Mouse (Mus musculus) liver, embryonic 13.5 days (tissue): ENCODE results near the gene Npcd. TPM values are rescaled to one million over a fixed set of nuclear protein-coding genes. Genes with fewer than 3 reads are reported as not detected.

Experiments used
- ATAC-seq: fragments of 200-750 bp; cut with Nextera tagmentation; 2 replicates; pipeline ENCODE4 v1.8.0; 2017; ENCODE audit warnings: low read depth, mild to moderate bottlenecking, moderate number of reproducible peaks, moderate library complexity
- DNase-seq: peaks from one replicate; pipeline ENCODE4 v3.0.0; 2022
- H3K27ac ChIP-seq: fragments of 300-500 bp; sonication (generic); 2 replicates; pipeline ENCODE4 v1.5.1; 2015; ENCODE audit warnings: moderate library complexity, mild to moderate bottlenecking, inconsistent platforms
- H3K27me3 ChIP-seq: fragments of 300-500 bp; sonication (generic); 2 replicates; pipeline ENCODE4 v1.6.1; 2015; ENCODE audit warnings: mild to moderate bottlenecking, inconsistent platforms
- H3K36me3 ChIP-seq: fragments of 300-500 bp; sonication (generic); 2 replicates; pipeline ENCODE4 v1.6.1; 2015; ENCODE audit warnings: mild to moderate bottlenecking, inconsistent platforms
- H3K4me1 ChIP-seq: fragments of 300-500 bp; sonication (generic); replicated peaks from 2 replicates; pipeline ENCODE4 v1.6.1; 2015; ENCODE audit warnings: inconsistent platforms
- H3K4me2 ChIP-seq: fragments of 300-500 bp; sonication (generic); 2 replicates; pipeline ENCODE4 v1.6.1; 2015; ENCODE audit warnings: inconsistent platforms, mild to moderate bottlenecking, moderate library complexity
- H3K4me3 ChIP-seq: fragments of 300-500 bp; sonication (generic); replicated peaks from 2 replicates; pipeline ENCODE4 v1.5.1; 2015; ENCODE audit warnings: mild to moderate bottlenecking, inconsistent platforms
- H3K9ac ChIP-seq: fragments of 300-500 bp; sonication (generic); 2 replicates; pipeline ENCODE4 v1.6.1; 2015; ENCODE audit warnings: mild to moderate bottlenecking, inconsistent platforms
- H3K9me3 ChIP-seq: fragments of 300-500 bp; sonication (generic); replicated peaks from 2 replicates; pipeline ENCODE4 v1.6.1; 2016; ENCODE audit warnings: inconsistent platforms
- WGBS: fragments of 180-500 bp; shearing (Covaris S2); methylation state at CpG from one replicate; pipeline ENCODE4 v1.1.7; 2015; ENCODE audit not compliant: insufficient replicate concordance; 5-methylcytosine and 5-hydroxymethylcytosine counted together
- polyA plus RNA-seq: library from polyadenylated mRNA; unstranded; fragments of >200 nt; fragmentation: Nextera tagmentation; extraction: Ambion mirVana; gene quantifications from 2 replicates; pipeline ENCODE4 v1.2.1, GENCODE M21; 2015

Npcd gene
- polyA plus RNA-seq, 1 experiment from 2014 or later = not detected

DNA sequence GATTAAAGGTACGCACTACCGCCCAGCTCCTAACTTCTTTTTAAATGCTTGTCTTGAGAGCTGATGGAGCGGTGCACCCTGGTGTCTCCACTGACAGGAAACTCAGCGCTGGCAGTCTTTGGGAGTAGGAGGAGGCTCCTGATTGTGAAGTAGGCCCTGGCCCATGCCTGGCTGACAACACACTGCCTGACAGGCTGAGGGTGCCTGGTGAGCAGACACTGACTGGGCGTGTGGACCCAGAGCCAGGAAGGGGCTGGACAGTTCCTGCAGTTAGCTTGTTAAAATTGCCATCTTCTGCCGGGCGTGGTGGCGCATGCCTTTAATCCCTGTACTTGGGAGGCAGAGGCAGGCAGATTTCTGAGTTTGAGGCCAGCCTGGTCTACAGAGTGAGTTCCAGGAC is 83.8 kb downstream of the Npcd start:
- no peak overlapping the region for H3K27ac ChIP-seq
- H3K9me3 ChIP-seq = no peaks in the 10 kb centered on the region
- H3K4me3 ChIP-seq = no peak overlapping the region
- no peak overlapping the region for H3K9ac ChIP-seq
- H3K4me1 ChIP-seq = peaks cover 2% of the 10 kb centered on the region; the same call in 1 of the 2 replicates
- no peaks in the 10 kb centered on the region for H3K27me3 ChIP-seq
- no peak for DNase-seq
- no peak overlapping the region for H3K4me2 ChIP-seq
- 75% methylated on average over 8 of the region's 8 CpGs for WGBS
- no peaks in the 10 kb centered on the region for H3K36me3 ChIP-seq
- no peak for ATAC-seq

DNA sequence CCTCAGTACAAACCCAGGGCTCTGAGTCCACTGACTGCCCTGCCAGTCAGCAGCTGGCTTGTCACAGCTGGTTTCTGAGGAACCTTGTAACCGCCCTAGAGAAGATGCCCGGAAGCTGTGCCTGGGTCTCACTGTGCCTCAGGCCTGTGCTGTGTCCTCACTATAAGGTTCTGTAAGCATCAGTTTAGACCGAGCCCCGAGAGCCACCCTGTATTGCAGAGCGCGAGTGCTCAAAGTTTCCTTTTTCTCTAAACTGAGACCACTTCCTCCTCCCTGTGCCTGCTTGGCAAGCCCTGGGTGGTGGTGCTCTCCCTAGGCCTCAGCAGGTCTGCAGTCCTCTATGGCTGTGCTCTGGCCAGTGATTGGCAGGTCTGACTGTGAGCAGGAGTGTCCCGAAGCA is 84.9 kb downstream of the Npcd start:
- DNase-seq (no peak), ATAC-seq (no peak)
- no peaks in the 10 kb centered on the region for H3K27me3 ChIP-seq
- no peak overlapping the region for H3K4me2 ChIP-seq
- no peaks in the 10 kb centered on the region for H3K36me3 ChIP-seq
- WGBS = 71% methylated on average over 7 of the region's 7 CpGs
- H3K9me3 ChIP-seq = no peaks in the 10 kb centered on the region
- H3K9ac ChIP-seq = no peak overlapping the region
- no peak overlapping the region for H3K4me3 ChIP-seq
- peaks cover 2% of the 10 kb centered on the region; the same call in 1 of the 2 replicates for H3K4me1 ChIP-seq
- H3K27ac ChIP-seq = no peak overlapping the region

DNA sequence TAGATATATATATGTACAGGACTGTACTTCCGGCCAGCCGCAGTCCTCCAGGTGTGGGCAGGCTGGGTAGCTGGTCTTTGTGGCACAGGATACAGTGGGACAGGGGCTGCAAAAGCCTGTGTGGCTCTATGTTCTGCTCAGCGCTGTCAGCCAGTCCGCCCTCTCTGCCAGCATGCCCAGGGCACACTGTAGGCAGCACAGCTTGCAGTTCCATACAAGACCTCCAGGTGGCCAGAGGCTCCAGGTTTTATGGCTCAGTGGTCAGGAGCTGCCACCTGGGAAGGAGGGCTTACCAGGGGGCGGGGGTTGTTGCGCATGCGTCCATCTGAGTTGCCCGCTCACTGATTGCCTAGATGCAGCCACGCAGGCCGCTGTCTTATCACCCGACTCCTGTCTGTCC is 86.0 kb downstream of the Npcd start:
- peak; percentile 34 for DNase-seq
- H3K27me3 ChIP-seq = no peaks in the 10 kb centered on the region
- H3K9me3 ChIP-seq = no peaks in the 10 kb centered on the region
- ATAC-seq = no peak
- no peak overlapping the region for H3K9ac ChIP-seq
- H3K4me3 ChIP-seq = no peak overlapping the region
- H3K4me1 ChIP-seq = peaks cover 8% of the 10 kb centered on the region
- WGBS = 58% methylated on average over 11 of the region's 11 CpGs
- no peaks in the 10 kb centered on the region for H3K36me3 ChIP-seq
- H3K4me2 ChIP-seq = no peak overlapping the region
- no peak overlapping the region for H3K27ac ChIP-seq

DNA sequence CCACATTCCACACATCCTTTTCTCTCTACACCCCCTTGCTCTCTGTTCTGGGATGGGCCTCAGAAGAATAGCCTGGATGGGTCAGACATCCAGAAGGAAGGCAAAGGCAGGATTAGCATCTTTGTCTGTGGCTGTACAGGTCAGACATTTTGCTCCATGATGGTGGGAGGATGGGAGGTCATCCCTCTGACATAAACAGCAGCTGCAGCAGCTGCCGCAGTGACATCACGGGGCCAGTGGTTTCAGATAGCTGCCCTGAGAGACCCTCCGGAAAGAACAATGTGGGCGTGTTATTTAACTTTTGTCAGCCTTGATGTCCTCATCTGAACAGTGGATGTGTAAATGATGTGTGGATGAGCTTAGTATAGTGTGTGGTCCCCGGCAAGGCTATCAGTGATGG is 88.2 kb downstream of the Npcd start:
- H3K9ac ChIP-seq = no peak overlapping the region
- 77% methylated on average over 5 of the region's 5 CpGs for WGBS
- no peaks in the 10 kb centered on the region for H3K36me3 ChIP-seq
- no peak for DNase-seq
- no peaks in the 10 kb centered on the region for H3K9me3 ChIP-seq
- no peak overlapping the region for H3K4me2 ChIP-seq
- H3K4me1 ChIP-seq = peaks cover 23% of the 10 kb centered on the region
- no peak for ATAC-seq
- no peak overlapping the region for H3K27ac ChIP-seq
- no peak overlapping the region for H3K4me3 ChIP-seq
- H3K27me3 ChIP-seq = no peaks in the 10 kb centered on the region

DNA sequence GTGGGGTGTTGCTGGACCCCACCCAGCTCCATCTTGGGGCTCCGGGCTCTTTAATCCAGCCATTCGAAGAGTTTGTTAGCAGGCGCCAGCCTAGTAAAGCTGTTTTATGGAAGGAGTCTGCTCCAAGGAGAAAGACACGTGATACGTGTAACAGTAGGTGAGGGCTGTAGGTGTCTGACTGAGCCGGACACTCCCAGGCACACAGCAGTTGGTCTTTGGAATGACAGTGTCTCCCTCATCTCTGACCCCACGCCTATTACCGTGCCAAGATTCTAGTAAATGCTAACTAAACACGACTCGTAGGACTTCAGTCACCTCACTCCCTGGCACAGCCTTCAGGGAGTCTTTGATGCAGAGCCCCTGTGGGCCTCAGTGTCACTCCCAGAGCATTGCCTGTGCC is 88.7 kb downstream of the Npcd start:
- WGBS = 81% methylated on average over 10 of the region's 10 CpGs
- no peaks in the 10 kb centered on the region for H3K9me3 ChIP-seq
- no peak for DNase-seq

DNA sequence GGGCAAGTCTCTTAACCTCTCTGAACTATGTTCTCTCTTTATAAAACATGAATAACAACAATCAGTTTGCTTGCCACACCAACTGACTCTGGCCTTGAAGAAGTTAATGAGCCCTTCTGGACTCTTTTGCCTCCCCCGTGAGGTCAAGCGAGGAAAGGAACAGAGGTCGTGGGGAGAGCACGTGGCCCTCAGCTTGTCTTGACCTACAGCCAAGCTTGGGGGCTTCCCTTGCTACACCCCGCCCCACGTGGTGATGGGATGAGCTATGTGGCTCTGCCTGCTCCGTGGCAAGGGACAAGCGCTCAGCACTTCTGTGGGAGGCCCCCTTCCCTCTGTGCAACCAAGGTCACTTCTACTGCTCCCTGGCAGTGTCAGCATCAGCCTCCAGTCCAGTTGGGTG is 89.3 kb downstream of the Npcd start:
- Histone ChIP-seq H3K27ac (no peak overlapping the region), H3K9ac (no peak overlapping the region), H3K4me2 (no peak overlapping the region), H3K4me1 (peaks cover 34% of the 10 kb centered on the region), H3K36me3 (no peaks in the 10 kb centered on the region), H3K9me3 (no peaks in the 10 kb centered on the region), H3K4me3 (no peak overlapping the region), H3K27me3 (no peaks in the 10 kb centered on the region)
- ATAC-seq (no peak), DNase-seq (no peak)
- 69% methylated on average over 8 of the region's 8 CpGs for WGBS

More for the DNA sequence above, 88.7 kb downstream of the Npcd start:
- H3K9ac ChIP-seq = no peak overlapping the region
- H3K4me3 ChIP-seq = no peak overlapping the region
- H3K27me3 ChIP-seq = no peaks in the 10 kb centered on the region
- no peak for ATAC-seq
- H3K4me1 ChIP-seq = peaks cover 28% of the 10 kb centered on the region
- H3K4me2 ChIP-seq = no peak overlapping the region
- no peaks in the 10 kb centered on the region for H3K36me3 ChIP-seq
- no peak overlapping the region for H3K27ac ChIP-seq

DNA sequence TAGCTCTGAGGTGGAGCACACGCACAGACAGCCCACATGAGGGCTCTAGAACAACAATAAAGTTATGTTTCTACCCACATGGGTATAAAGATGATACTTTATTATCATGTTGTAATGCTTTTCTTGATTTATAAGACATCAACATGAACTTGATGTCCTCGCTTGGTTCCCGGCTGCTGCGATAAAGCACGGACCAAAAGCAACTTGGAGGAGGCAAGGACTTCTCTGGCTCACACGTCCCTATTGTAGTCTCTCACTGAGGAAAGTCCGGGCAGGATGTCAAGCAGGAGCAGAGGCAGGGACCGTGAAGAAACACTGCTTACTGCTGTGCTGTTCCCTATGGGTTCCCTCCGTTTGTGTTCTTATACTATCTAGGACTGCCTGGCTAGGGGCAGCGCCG is 90.0 kb downstream of the Npcd start:
- no peak overlapping the region for H3K4me2 ChIP-seq
- peaks cover 5% of the 10 kb centered on the region; the same call in 1 of the 2 replicates for H3K36me3 ChIP-seq
- ATAC-seq (no peak), DNase-seq (no peak)
- peaks cover 40% of the 10 kb centered on the region for H3K4me1 ChIP-seq
- no peaks in the 10 kb centered on the region for H3K9me3 ChIP-seq
- 81% methylated on average over 11 of the region's 11 CpGs for WGBS
- H3K27me3 ChIP-seq = no peaks in the 10 kb centered on the region
- no peak overlapping the region for H3K27ac ChIP-seq
- no peak overlapping the region for H3K9ac ChIP-seq
- no peak overlapping the region for H3K4me3 ChIP-seq

DNA sequence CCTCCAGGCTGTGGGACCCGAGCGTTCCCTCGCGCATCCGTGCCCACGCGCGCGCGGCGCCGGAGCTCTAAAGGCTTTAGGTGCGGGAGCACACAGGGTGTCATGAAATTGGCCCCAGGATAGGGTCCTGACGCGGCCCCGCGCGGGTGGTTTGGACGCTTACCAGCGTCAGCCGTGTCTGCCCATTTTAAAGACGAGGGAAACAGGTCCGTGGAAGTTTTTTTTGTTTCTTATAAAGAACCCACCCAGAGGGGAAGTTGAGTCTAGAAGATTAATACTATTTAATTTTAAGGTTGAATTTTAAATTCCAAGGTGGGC is 91.4 kb downstream of the Npcd start:
- H3K27ac ChIP-seq = peak overlapping the region; percentile 59; the same call in 1 of the 2 replicates

DNA sequence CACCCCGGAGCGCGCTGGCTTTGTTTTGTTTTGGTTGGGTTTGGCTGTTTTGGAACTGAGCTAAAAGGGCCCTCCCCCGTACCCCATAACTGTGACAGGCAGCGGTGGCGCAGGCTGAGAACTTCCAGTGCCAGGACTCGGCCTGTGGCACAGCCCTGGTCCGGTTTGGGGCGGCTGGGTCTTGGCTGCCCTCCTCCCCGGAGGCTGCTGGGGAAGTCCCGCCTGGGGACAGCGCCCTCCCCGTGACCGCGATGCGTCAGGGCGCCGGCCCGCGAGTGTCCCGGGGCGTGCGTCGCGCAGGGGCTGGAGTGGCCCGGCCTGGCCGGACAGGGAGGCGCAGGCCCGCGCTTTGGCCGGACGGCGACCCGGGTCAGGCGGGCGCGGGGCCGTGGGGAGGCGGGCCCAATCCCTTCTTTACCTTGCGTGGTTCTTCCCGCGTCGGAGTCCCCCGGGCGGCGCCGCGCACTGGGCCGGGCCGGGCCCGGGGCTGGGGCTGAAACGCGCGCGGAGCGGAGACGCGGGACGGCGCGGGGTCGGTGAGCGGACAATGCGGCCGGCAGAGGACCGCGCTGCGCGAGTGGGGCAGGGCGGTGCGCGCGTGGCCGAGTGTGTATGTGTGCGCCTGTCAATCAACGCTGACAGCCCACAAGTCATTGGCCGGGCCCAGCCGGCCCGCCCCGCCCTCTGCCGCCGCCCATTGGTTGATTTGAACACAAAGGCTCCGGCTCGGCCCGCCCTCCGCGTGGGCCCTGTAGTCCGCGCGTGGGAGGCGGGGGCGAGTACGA is 91.9 kb downstream of the Npcd start, which contains the start of gene Sun2:
Gene Sun2, minus strand, starts transcription at position 616 of the 785 bp plus-strand sequence.
- under 1% methylated on average over 93 of the region's 93 CpGs for WGBS
- Histone ChIP-seq H3K36me3 (peaks cover 21% of the 10 kb centered on the region), H3K27ac (peak within 1 kb of the TSS; percentile 59)

More for the DNA sequence above, 91.4 kb downstream of the Npcd start:
- H3K9ac ChIP-seq = peak overlapping the region; percentile 92
- H3K4me1 ChIP-seq = peaks cover 40% of the 10 kb centered on the region
- H3K27me3 ChIP-seq = no peaks in the 10 kb centered on the region
- ATAC-seq (no peak), DNase-seq (no peak)
- peak overlapping the region; percentile 93 for H3K4me3 ChIP-seq
- peak overlapping the region; percentile 95 for H3K4me2 ChIP-seq
- no peaks in the 10 kb centered on the region for H3K9me3 ChIP-seq
- peaks cover 15% of the 10 kb centered on the region for H3K36me3 ChIP-seq
- 0% methylated on average over 23 of the region's 23 CpGs for WGBS

DNA sequence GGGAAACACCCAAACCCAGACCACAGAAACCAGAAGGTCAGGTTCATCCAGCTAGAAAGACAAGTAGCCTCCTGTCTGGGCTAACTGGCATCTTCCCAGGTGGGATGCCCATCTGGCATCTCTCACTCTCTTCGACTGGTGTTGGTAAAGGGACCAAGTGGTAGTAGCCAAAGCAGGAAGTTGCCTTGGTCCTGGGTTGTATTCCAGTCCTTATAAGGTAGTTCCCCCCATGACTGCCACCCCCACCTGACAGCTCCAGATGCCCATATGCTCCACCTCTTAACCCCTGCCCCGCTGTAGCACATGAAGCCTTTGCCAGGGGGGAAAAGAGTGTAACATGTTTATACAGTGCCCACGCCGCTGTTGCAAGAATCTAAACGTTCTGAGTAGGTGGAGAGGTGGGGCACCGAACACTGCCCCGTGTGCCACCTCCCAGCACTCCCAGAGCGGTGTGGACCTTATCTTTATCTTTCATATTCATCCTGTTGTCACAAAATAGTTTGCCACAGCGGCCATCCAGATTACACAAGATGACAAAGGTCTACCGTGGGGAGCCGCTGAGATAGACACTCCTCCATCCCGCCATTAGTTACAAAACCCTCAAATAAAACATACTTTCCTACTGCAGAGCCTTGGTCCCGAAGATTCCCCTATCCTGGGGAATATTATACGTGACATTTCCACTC is 92.7 kb downstream of the Npcd start:
- Histone ChIP-seq H3K4me3 (peak overlapping the region; percentile 93), H3K27me3 (no peaks in the 10 kb centered on the region), H3K9me3 (no peaks in the 10 kb centered on the region), H3K4me2 (peak overlapping the region; percentile 95), H3K4me1 (peaks cover 40% of the 10 kb centered on the region), H3K36me3 (peaks cover 28% of the 10 kb centered on the region), H3K27ac (peak overlapping the region; percentile 59; the same call in 1 of the 2 replicates), H3K9ac (peak overlapping the region; percentile 92)
- 7% methylated on average over 14 of the region's 14 CpGs for WGBS
- DNase-seq = no peak
- ATAC-seq = no peak

More for the DNA sequence above, 91.9 kb downstream of the Npcd start, which contains the start of gene Sun2:
- DNase-seq = peak; percentile 83
- H3K4me2 ChIP-seq = peak within 1 kb of the TSS; percentile 95
- peaks cover 40% of the 10 kb centered on the region for H3K4me1 ChIP-seq
- H3K9me3 ChIP-seq = no peaks in the 10 kb centered on the region
- ATAC-seq = peak; percentile 90
- peak within 1 kb of the TSS; percentile 93 for H3K4me3 ChIP-seq
- no peaks in the 10 kb centered on the region for H3K27me3 ChIP-seq
- peak within 1 kb of the TSS; percentile 92 for H3K9ac ChIP-seq

DNA sequence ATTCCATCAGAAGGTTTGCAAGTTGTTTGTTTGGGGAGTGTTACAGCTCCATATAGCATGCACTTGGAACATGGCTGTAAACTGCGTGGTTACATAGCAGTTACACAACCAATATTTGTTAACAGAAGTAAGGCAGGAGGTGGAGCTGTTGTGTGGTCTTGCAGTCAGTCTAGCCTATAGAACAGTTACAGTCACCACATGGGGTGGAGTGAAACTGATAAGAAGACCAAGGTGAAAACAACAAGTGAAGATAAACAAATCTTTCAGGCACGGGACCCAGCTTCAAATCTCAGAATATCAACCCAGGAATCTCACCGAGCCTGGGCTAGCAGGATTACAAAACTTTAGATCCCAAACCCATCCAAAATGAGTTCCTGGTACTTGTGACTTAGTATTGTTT is 93.3 kb downstream of the Npcd start:
- Histone ChIP-seq H3K4me2 (peak overlapping the region; percentile 95), H3K4me1 (peaks cover 41% of the 10 kb centered on the region), H3K27me3 (no peaks in the 10 kb centered on the region), H3K4me3 (peak overlapping the region; percentile 93), H3K9me3 (no peaks in the 10 kb centered on the region), H3K27ac (no peak overlapping the region), H3K36me3 (peaks cover 32% of the 10 kb centered on the region), H3K9ac (no peak overlapping the region)
- DNase-seq (no peak), ATAC-seq (no peak)
- WGBS = 31% methylated on average over 3 of the region's 3 CpGs
